8 mouse cellular contexts compared by ENCODE assay signal in the genomic region with DNA sequence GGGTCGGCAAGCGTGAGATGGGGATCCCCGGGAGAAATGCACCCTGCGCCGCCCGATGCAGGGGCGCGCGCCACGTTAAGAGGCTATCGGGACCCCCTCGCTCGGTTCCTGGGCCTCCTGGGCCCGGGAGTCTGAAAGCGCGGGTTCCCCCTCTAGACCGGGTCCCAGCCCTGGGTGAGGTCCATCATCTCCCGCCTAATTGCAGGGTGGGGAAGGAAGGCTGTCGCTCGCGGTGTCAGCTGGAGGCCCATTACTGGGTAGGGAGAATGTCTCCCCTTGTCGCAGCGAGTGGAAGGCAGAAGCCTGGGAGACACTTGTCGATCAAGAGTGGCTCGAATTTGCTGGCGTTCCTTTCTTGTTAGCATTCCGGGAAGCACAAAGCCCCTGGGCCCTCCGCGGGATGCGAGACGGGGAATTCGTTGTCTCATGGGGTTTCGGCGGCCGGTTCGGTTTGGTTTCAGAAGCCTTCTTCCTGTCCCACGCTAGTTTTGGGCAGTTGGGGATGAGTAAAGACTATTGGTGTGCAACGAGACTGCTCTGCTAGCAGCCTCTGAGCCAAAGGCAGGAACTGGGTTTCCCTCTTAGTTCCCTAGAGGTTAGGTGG. TPM values are rescaled to one million over a fixed set of nuclear protein-coding genes. Genes with fewer than 3 reads are reported as not detected.
A peak's percentile ranks its signal among the peaks of the same experiment; 100 is the strongest.
DNase-seq lines count a peak whose midpoint lies in the region; ATAC-seq and TF ChIP-seq lines count a peak whose summit lies in the region.

No protein-coding gene starts in this region.

- peak overlapping the region; percentile 6 for H3ac ChIP-seq in myocyte (ENCODE audit: control insufficient read depth, insufficient read length)

- no peak for DNase-seq in kidney, adult 2 months
- DNase-seq in kidney, postnatal 36 days: no peak
- peak; percentile 64 for DNase-seq in MEL (ENCODE audit: low read depth, low spot score)
- no peak for DNase-seq in cerebellum, adult 11-12 months
- DNase-seq in layer of hippocampus, adult 18-20 months (ENCODE audit: low spot score in 2 of 2): no peak

- 0 out of 2 replicates have a peak overlapping the region, but pooled peaks have one; percentile 30 for H3K4me3 ChIP-seq in kidney, adult 2 months (ENCODE audit: insufficient read depth, low read depth, low read length)
- H3K4me3 ChIP-seq in MEL (ENCODE audit: control insufficient read depth in 1 of 2, insufficient read depth in 1 of 2, low read depth in 2 of 2, low read length in 2 of 2) (peak overlapping the region; percentile 75 to 85), myocyte (peak overlapping the region; percentile 51)
- peak overlapping the region; percentile 73 for H3K4me3 ChIP-seq in erythroblast, embryonic 14.5 days (replicated peaks)
- H3K4me3 ChIP-seq in intestine, embryonic 15.5 days (replicated peaks): peak overlapping the region; percentile 70

- peak overlapping the region; percentile 93 for H3K9ac ChIP-seq in MEL (ENCODE audit: control insufficient read depth, low read depth, low read length, poor library complexity, severe bottlenecking)
- H3K9ac ChIP-seq in intestine, embryonic 15.5 days: peak overlapping the region; percentile 57

- 0 out of 2 replicates have a peak, but pooled peaks cover 1% of the 10 kb centered on the region for H3K27me3 ChIP-seq in kidney, adult 2 months (replicated peaks; ENCODE audit: control insufficient read depth, insufficient read depth, low read length)
- H3K27me3 ChIP-seq in MEL (ENCODE audit: control insufficient read depth in 1 of 2, insufficient read depth in 2 of 2, low read length in 2 of 2): no peaks in the 10 kb centered on the region
- no peaks in the 10 kb centered on the region for H3K27me3 ChIP-seq in erythroblast, embryonic 14.5 days (ENCODE audit: control insufficient read depth)
- no peaks in the 10 kb centered on the region for H3K27me3 ChIP-seq in intestine, embryonic 15.5 days (replicated peaks)
- H3K27me3 ChIP-seq in myocyte (ENCODE audit: control insufficient read depth, insufficient read depth, insufficient read length): no peaks in the 10 kb centered on the region

- no peak for TF ChIP-seq RAD21 in MEL (IDR thresholded peaks at IDR 0.05; ENCODE audit: low read depth, low read length)

- no peak for TF ChIP-seq POLR2A in kidney, adult 2 months (IDR thresholded peaks at IDR 0.05; ENCODE audit: low read depth, low read length)
- TF ChIP-seq POLR2A in MEL (IDR thresholded peaks at IDR 0.05; ENCODE audit: control insufficient read depth in 1 of 2, insufficient read depth in 1 of 2, low read depth in 1 of 2, low read length in 2 of 2, poor library complexity in 1 of 2) (peak in 1 of 2 experiments; percentile 38; a peak in 1 of 4 replicates), myocyte (IDR thresholded peaks at IDR 0.05; ENCODE audit: insufficient read length, low read depth) (no peak)

- 0 out of 4 replicates have a peak, but pooled peaks of 1 of the 2 experiments have one; percentile 5 for TF ChIP-seq EP300 in MEL (IDR thresholded peaks at IDR 0.05; ENCODE audit: low read depth in 1 of 2, low read length in 2 of 2)

- H3K4me2 ChIP-seq in intestine, embryonic 15.5 days (replicated peaks): peak overlapping the region; percentile 99
- H3K4me2 ChIP-seq in myocyte (ENCODE audit: low read depth): peak overlapping the region; percentile 85

- peaks cover 50% of the 10 kb centered on the region for H3K79me2 ChIP-seq in MEL (ENCODE audit: control insufficient read depth, insufficient read depth, low read length, poor library complexity)
- H3K79me2 ChIP-seq in myocyte (ENCODE audit: control insufficient read depth, insufficient read depth): no peaks in the 10 kb centered on the region

- TF ChIP-seq CTCF in kidney, adult 2 months (conservative IDR thresholded peaks at IDR 0.05; ENCODE audit: insufficient read depth, insufficient read length, low read depth, low read length): no peak
- TF ChIP-seq CTCF in MEL (IDR thresholded peaks at IDR 0.05 in 2 of 3, conservative IDR thresholded peaks at IDR 0.05 in 1 of 3; ENCODE audit: control insufficient read depth in 1 of 3, insufficient read depth in 1 of 3, low read depth in 2 of 3, low read length in 3 of 3, poor library complexity in 1 of 3, severe bottlenecking in 1 of 3): no peak

- no peaks in the 10 kb centered on the region for H3K36me3 ChIP-seq in kidney, adult 2 months (ENCODE audit: control insufficient read depth, insufficient read depth, low read length)
- H3K36me3 ChIP-seq in MEL (ENCODE audit: control insufficient read depth in 1 of 2, insufficient read depth in 2 of 2, low read length in 2 of 2) (peaks cover 0 to 17% of the 10 kb centered on the region in 2 experiments; a peak in 2 of 4 replicates), myocyte (ENCODE audit: control insufficient read depth, insufficient read depth) (no peaks in the 10 kb centered on the region)
- peaks cover 45% of the 10 kb centered on the region for H3K36me3 ChIP-seq in erythroblast, embryonic 14.5 days (ENCODE audit: control insufficient read depth)
- no peaks in the 10 kb centered on the region for H3K36me3 ChIP-seq in intestine, embryonic 15.5 days

- no peaks in the 10 kb centered on the region for H3K9me3 ChIP-seq in MEL (replicated peaks; ENCODE audit: insufficient read depth, low read length)
- no peaks in the 10 kb centered on the region for H3K9me3 ChIP-seq in erythroblast, embryonic 14.5 days (ENCODE audit: control insufficient read depth, low read length)
- H3K9me3 ChIP-seq in intestine, embryonic 15.5 days: no peaks in the 10 kb centered on the region

- peak; percentile 69 for ATAC-seq in intestine, embryonic 15.5 days

- no peak overlapping the region for H3K27ac ChIP-seq in kidney, adult 2 months (ENCODE audit: insufficient read depth, low read depth, low read length)
- peak overlapping the region; percentile 46 for H3K27ac ChIP-seq in MEL (ENCODE audit: control insufficient read depth, low read depth, low read length)
- peak overlapping the region; percentile 62; the same call in 1 of the 2 replicates for H3K27ac ChIP-seq in intestine, embryonic 15.5 days

- peaks cover 3% of the 10 kb centered on the region; the same call in 1 of the 2 replicates for H3K4me1 ChIP-seq in kidney, adult 2 months (ENCODE audit: control insufficient read depth, insufficient read depth, low read length)
- H3K4me1 ChIP-seq in MEL (ENCODE audit: control insufficient read depth in 1 of 2, insufficient read depth in 2 of 2, low read length in 2 of 2): peaks cover 0 to 16% of the 10 kb centered on the region in 2 experiments; a peak in 2 of 4 replicates
- peaks cover 66% of the 10 kb centered on the region for H3K4me1 ChIP-seq in erythroblast, embryonic 14.5 days (ENCODE audit: control insufficient read depth)
- peaks cover 20% of the 10 kb centered on the region for H3K4me1 ChIP-seq in intestine, embryonic 15.5 days (replicated peaks)

- 2% methylated on average over 38 of the region's 38 CpGs for WGBS in kidney, adult 2 months
- under 1% methylated on average over 38 of the region's 38 CpGs for WGBS in intestine, embryonic 15.5 days

TF ChIP-seq in MEL, 35 proteins besides CTCF, POLR2A, EP300 and RAD21 (continues in another document):
- no peak for TF ChIP-seq TCF12 (IDR thresholded peaks at IDR 0.05; ENCODE audit: low read depth, low read length)
- no peak for TF ChIP-seq HCFC1 (IDR thresholded peaks at IDR 0.05; ENCODE audit: low read depth, low read length)
- no peak for TF ChIP-seq MYC (IDR thresholded peaks at IDR 0.05; ENCODE audit: low read depth, low read length)
- TF ChIP-seq NELFE (IDR thresholded peaks at IDR 0.05; ENCODE audit: low read depth, low read length): no peak
- TF ChIP-seq BHLHE40 (IDR thresholded peaks at IDR 0.05; ENCODE audit: borderline replicate concordance, low read depth, low read length): 0 out of 2 replicates have a peak, but pooled peaks have one; percentile 28
- 0 out of 2 replicates have a peak, but pooled peaks have one; percentile 1 for TF ChIP-seq MXI1 (IDR thresholded peaks at IDR 0.05; ENCODE audit: low read depth, low read length)

TF ChIP-seq in myocyte, 11 proteins besides CTCF, POLR2A, EP300 and RAD21 (continues in another document):
- TF ChIP-seq TCF12 (IDR thresholded peaks at IDR 0.05; ENCODE audit: insufficient read depth, poor library complexity, severe bottlenecking) (no peak), E2F4 (IDR thresholded peaks at IDR 0.05; ENCODE audit: insufficient read depth) (no peak), MYOD1 (IDR thresholded peaks at IDR 0.05; ENCODE audit: control insufficient read depth in 1 of 3, insufficient read length in 2 of 3, low read depth in 2 of 3) (no peak), USF1 (IDR thresholded peaks at IDR 0.05; ENCODE audit: low read depth) (no peak), CEBPB (IDR thresholded peaks at IDR 0.05; ENCODE audit: insufficient read depth, poor library complexity, severe bottlenecking) (no peak), MAX (IDR thresholded peaks at IDR 0.05; ENCODE audit: low read depth) (no peak), TCF3 (IDR thresholded peaks at IDR 0.05; ENCODE audit: insufficient read length, low read depth) (no peak)

RNA-seq across cellular contexts. Expression of gene Mybl2, which starts 0.5 kb away (rescaled TPM):
- 1.3 and 1.4 TPM in 2 replicates for polyA plus RNA-seq in kidney, adult 2 months (2012; rRNA removed)
- total RNA-seq in MEL (2012; rRNA removed): 55.5 and 60.8 TPM in 2 replicates
- polyA plus RNA-seq in MEL (2012; ENCODE audit: insufficient read depth in 1 of 2, insufficient read length in 2 of 2, low read depth in 1 of 2, low replicate concordance in 2 of 2, missing spikeins in 1 of 2): 100 to 1,000 TPM in 1 of 2 experiments, not detected in 1; 145 TPM
- 21.7 and 27.3 TPM in 2 replicates for polyA plus RNA-seq in erythroblast, embryonic 14.5 days (2012)
- polyA plus RNA-seq in intestine, embryonic 15.5 days (2015; fragmentation: Nextera tagmentation; extraction: Ambion mirVana): 25.0 and 26.2 TPM in 2 replicates
- polyA plus RNA-seq in myocyte (2012; fragmentation: generic; extraction: Trizol): 5.6 TPM
- under 1 TPM; 0.57 to 0.79 TPM for total RNA-seq in layer of hippocampus, adult 18-20 months (2021)

RNA-seq across cellular contexts. Expression of gene Gtsf1l, which starts 32.7 kb away (rescaled TPM):
- 0.12 TPM in 1 of 2 replicates, not detected in the other for polyA plus RNA-seq in kidney, adult 2 months (2012; rRNA removed)
- total RNA-seq in MEL (2012; rRNA removed): not detected in 2 replicates
- not detected for polyA plus RNA-seq in MEL (2012; ENCODE audit: insufficient read depth in 1 of 2, insufficient read length in 2 of 2, low read depth in 1 of 2, low replicate concordance in 2 of 2, missing spikeins in 1 of 2)
- polyA plus RNA-seq in erythroblast, embryonic 14.5 days (2012): not detected in 2 replicates
- not detected in 2 replicates for polyA plus RNA-seq in intestine, embryonic 15.5 days (2015; fragmentation: Nextera tagmentation; extraction: Ambion mirVana)
- polyA plus RNA-seq in myocyte (2012; fragmentation: generic; extraction: Trizol): not detected
- total RNA-seq in layer of hippocampus, adult 18-20 months (2021): not detected

RNA-seq across cellular contexts. Expression of gene Ift52, which starts 37.8 kb away (rescaled TPM):
- polyA plus RNA-seq in kidney, adult 2 months (2012; rRNA removed): 34.6 and 37.5 TPM in 2 replicates
- total RNA-seq in MEL (2012; rRNA removed): 10.9 and 11.0 TPM in 2 replicates
- polyA plus RNA-seq in MEL (2012; ENCODE audit: insufficient read depth in 1 of 2, insufficient read length in 2 of 2, low read depth in 1 of 2, low replicate concordance in 2 of 2, missing spikeins in 1 of 2) (10 to 100 TPM in 1 of 2 experiments, not detected in 1; 32.7 TPM), myocyte (2012; fragmentation: generic; extraction: Trizol) (21.1 TPM)
- 0.11 and 0.36 TPM in 2 replicates for polyA plus RNA-seq in erythroblast, embryonic 14.5 days (2012)
- 44.0 and 47.7 TPM in 2 replicates for polyA plus RNA-seq in intestine, embryonic 15.5 days (2015; fragmentation: Nextera tagmentation; extraction: Ambion mirVana)
- total RNA-seq in layer of hippocampus, adult 18-20 months (2021): 10 to 100 TPM; 31.1 to 31.8 TPM

Comparison
In these comparisons a context has a peak if more than half of its experiments do, and no peak if none do; other contexts are left out.
1. H3K4me3 ChIP-seq: peak in every context shown above with its lines; median percentile 80 in MEL; 73 in erythroblast, embryonic 14.5 days; 70 in intestine, embryonic 15.5 days; 51 in myocyte; 30 in kidney, adult 2 months.
2. RNA of gene Ift52, which starts 37.8 kb away (polyA plus RNA-seq): 32.7 TPM in MEL, 44.0 to 47.7 TPM in intestine, embryonic 15.5 days, 34.6 to 37.5 TPM in kidney, adult 2 months and 21.1 TPM in myocyte (single experiment); 0.11 to 0.36 TPM in erythroblast, embryonic 14.5 days; every median in the first group is over 10 times any median in the second.